Mouse (Mus musculus) kidney, adult 9 months (tissue): ENCODE data around the gene Mrpl10.

ENCODE experiments used
- DNase-seq: peaks from one replicate; pipeline ENCODE4 v3.0.0; 2022

Mrpl10 gene

GRCm38 (mm10) chr11:97029686-97030417 lies 11.5 kb upstream of the Mrpl10 start, which contains the start of gene Scrn2:
Gene Scrn2, plus strand, starts transcription at chr11:97029938.
- peak; percentile 95 for DNase-seq

GRCm38 (mm10) chr11:97030426-97030825 lies 10.9 kb upstream of the Mrpl10 start:
- peak; percentile 59 for DNase-seq

- peak; percentile 48 for DNase-seq
Observed at GRCm38 (mm10) chr11:97031977-97032376, 9.4 kb upstream of the Mrpl10 start.

- DNase-seq: no peak
Observed at GRCm38 (mm10) chr11:97032499-97032898, 8.9 kb upstream of the Mrpl10 start.

- DNase-seq: peak; percentile 50
Observed at GRCm38 (mm10) chr11:97033781-97034180, 7.6 kb upstream of the Mrpl10 start.

- peak; percentile 78 for DNase-seq
Observed at GRCm38 (mm10) chr11:97036141-97036540, 5.2 kb upstream of the Mrpl10 start.

- no peak for DNase-seq
Observed at GRCm38 (mm10) chr11:97038881-97039280, 2.5 kb upstream of the Mrpl10 start.

GRCm38 (mm10) chr11:97040301-97041021 lies 899 bp upstream of the Mrpl10 start:
- no peak for DNase-seq

- DNase-seq: no peak
Observed at GRCm38 (mm10) chr11:97044902-97045301, 3.5 kb downstream of the Mrpl10 start.

- DNase-seq: no peak
Observed at GRCm38 (mm10) chr11:97045861-97046260, 4.5 kb downstream of the Mrpl10 start.

GRCm38 (mm10) chr11:97048090-97048650 lies 6.8 kb downstream of the Mrpl10 start:
- no peak for DNase-seq

GRCm38 (mm10) chr11:97049492-97050085 lies 8.2 kb downstream of the Mrpl10 start:
- DNase-seq: no peak

- peak; percentile 71 for DNase-seq
Observed at GRCm38 (mm10) chr11:97050216-97050943, 9.0 kb downstream of the Mrpl10 start, which contains the start of gene Osbpl7. Gene Osbpl7, plus strand, starts transcription at chr11:97050628.

- no peak for DNase-seq
Observed at GRCm38 (mm10) chr11:97050944-97051586, 9.7 kb downstream of the Mrpl10 start.

- DNase-seq: peak; percentile 61
Observed at GRCm38 (mm10) chr11:97052219-97052646, 10.9 kb downstream of the Mrpl10 start.

- no peak for DNase-seq
Observed at GRCm38 (mm10) chr11:97063274-97063920, 22.0 kb downstream of the Mrpl10 start.

- DNase-seq: no peak
Observed at GRCm38 (mm10) chr11:97063921-97064295, 22.5 kb downstream of the Mrpl10 start.

- DNase-seq: no peak
Observed at GRCm38 (mm10) chr11:97065538-97066295, 24.4 kb downstream of the Mrpl10 start.

- DNase-seq: no peak
Observed at GRCm38 (mm10) chr11:97066656-97067360, 25.4 kb downstream of the Mrpl10 start.

GRCm38 (mm10) chr11:97069333-97069732 lies 28.0 kb downstream of the Mrpl10 start:
- no peak for DNase-seq
